Mouse (Mus musculus) skeletal muscle tissue, adult 2 months (tissue): ENCODE results near the gene Clasp2.
"Not testable (repeated sequence)": the region's sequence is repeated elsewhere in the genome, so short reads cannot be mapped to it uniquely, and the experiment has no call there.

Experiments
- DNase-seq: peaks from one replicate; pipeline ENCODE4 v3.0.0-alpha.2; 2012; ENCODE audit warnings: low read depth, low spot score

Gene Clasp2

GRCm38 (mm10) chr9:113815836-113816235 is 74.6 kb downstream of the Clasp2 start:
- no peak for DNase-seq

DNA sequence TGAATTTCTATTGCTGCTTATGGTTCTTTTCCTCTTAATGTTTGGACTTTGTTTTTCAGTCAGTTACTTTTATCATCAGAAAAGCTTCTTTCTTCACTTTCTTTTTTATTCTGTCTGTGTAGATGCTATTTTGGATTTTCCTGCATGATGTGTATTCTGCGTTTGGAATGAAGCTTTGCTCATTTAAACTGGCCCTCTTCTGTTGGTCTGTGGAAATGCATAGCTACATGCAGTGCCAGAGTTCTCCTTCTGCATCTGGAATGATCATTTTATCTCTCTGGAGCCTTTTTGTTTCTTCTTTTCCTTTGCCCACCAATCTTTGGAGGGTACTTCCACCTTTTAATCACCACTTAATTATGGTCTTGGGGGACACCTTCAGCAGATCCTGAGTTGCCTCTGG is 80.9 kb downstream of the Clasp2 start:
- DNase-seq, result no peak

- DNase-seq, result no peak
These were observed 87.4 kb downstream of the Clasp2 start for GRCm38 (mm10) chr9:113828719-113829118.

DNA sequence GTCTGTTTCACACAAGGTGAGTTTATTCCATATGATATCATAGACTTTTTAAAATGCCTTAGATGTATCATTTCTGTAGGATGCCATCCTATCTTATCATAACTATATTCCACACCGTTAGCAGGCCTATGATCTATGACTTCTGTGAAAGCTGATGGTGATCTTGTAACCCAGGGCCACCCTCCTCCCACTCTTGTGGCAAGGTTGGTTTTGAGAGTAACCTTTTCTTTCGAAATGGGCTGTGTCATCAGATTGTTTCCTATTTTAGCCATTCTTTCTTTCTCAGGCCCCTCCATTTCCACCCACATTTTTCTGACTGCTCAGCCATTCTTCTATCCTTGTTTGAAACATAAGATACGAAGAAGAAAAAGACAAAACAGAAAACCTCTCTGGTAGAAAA is 88.9 kb downstream of the Clasp2 start:
- DNase-seq, result no peak

DNA sequence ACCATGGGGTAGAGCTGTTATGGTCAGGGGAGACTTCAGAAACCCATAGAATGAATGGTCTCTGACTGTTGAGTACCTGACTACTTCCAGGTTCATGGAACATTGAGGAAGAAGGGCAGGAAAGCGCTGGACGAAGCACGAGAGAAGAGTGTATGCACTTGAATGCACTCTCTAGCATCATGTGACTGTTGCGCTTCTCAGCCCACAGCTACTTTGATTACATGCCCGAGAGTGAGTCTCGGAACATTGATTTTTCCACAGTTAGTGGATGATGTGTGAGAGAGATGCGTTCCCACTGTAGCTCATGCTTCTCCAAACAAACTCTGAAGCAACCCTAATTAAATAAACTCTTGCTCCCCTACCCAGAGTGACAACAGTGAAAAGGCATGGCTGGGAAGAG is 92.2 kb downstream of the Clasp2 start:
- no peak for DNase-seq

DNA sequence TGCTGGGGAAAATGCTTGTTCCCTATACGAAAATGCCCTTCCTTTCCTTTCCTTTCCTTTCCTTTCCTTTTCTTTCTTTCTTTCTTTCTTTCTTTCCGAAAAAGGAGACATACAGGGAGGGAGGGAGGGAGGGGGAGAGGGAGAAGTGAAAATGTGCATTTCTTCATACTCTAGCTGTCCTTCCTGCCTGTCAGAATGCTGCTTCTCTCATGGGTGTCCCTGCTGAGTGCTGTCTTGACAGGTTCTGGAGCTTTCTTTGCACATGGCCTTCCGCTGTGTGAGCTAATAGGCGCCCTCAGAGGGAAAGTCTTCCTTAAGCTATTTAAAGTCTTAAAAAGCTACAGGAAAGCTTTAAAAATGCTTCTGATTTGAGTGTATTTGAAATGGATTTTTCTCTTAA is 95.7 kb downstream of the Clasp2 start:
- no peak for DNase-seq

- no peak for DNase-seq
These were observed 96.2 kb downstream of the Clasp2 start for GRCm38 (mm10) chr9:113837461-113837860.

- DNase-seq, result no peak
These were observed 102.8 kb downstream of the Clasp2 start for GRCm38 (mm10) chr9:113844029-113844428.

GRCm38 (mm10) chr9:113855441-113855840 is 114.2 kb downstream of the Clasp2 start:
- DNase-seq, result no peak

DNA sequence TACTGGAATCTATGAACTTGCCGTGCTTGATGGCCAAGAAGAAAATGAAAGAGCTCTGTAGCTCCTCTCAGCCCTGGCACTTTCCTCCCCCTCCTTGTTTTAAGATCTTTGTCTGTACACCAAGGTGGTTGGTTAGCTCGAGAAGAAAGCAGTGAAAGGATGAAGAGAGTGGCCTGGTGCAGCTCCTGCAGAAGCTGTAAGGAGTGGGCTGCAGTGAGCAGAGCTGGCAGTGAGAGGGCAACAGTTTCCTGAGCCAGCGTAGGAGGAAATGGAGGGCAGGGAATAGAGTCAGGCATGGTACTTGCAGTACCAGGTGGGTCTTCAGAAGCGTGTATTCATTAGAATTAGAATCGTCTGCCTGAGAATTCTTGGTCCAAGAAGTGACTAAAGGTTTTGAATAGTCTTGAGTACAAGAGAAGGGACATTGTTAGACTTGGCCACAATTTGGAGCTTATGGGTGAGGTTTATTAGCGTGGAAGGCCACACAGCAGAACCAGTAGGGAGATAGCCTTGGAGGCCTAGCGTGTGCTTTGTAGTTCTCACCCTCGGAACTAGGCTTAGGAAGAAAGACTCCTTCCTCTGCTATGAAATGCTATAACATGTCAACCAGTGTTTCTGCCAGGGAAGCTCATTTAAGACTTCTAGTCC is 116.1 kb downstream of the Clasp2 start:
- DNase-seq, result no peak

- DNase-seq, result no peak
These were observed 116.7 kb downstream of the Clasp2 start for GRCm38 (mm10) chr9:113857929-113858440.

GRCm38 (mm10) chr9:113859420-113859819 is 118.1 kb downstream of the Clasp2 start:
- DNase-seq, result peak; percentile 2

DNA sequence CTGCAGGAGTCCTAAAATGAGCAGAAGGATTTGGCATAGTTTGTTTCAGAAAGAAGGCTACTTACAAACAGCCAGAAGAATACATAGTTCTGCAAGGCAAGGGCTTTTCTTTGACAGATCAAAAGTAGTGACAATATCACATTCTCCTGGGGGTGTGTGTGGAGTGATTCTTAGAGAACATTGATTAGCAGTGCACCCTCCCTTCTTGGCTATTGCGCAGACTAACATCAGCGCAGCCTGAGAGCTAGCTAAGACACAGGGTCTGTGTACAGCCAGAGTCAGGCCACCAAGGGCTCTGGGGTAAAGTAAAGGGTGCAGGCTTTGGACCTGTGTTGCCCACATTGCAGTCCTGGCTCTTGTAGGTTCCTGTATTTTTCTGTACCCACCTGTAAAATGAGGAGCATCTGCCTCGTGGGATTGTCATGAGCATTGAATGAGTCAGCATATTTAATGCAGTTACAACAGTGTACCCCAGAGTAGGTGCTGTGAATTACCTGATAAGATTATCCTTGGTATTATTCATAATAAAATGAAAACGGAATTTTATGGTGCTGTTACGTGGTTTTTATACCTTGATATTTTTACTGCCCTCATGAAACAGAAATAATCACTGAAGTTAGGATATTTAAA is 122.2 kb downstream of the Clasp2 start:
- no peak for DNase-seq

DNA sequence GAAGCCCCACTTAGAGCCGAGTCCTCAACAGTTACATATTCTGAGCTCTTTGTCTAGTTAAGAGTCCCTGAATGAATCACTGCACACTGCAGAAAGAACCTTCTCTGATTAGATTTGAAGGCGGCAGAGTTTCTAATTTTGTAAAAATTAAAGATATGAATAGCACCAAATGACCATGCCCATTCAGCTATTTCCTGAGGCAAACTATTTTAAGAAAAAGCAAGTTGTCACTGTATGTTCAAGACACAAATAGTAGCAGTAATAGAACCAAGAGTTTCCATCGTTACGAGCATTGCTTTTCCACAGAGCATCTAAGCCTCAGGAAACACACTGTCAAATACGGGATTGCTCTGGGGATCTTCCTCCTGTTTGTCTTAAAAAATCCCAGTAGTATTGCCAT is 126.7 kb downstream of the Clasp2 start:
- DNase-seq, result no peak

DNA sequence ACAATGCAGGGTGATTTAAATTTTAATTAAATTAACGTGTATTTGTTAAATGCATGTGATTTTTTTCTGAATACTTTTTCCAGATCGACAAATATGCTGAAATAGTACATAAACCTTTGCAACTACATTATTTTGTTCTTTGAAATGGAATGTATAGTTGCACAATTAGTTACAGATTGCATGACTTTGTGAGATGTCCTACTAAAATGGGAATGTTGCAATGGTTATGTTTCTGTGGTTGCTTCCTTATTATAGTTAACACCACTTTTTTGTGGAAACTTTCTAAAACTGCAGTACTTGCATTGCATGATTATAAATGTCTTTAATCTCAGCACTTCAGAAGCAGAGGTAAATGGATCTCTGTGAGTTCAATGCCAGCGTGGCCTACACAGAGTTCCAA is 153.6 kb downstream of the Clasp2 start:
- DNase-seq, result no peak

DNA sequence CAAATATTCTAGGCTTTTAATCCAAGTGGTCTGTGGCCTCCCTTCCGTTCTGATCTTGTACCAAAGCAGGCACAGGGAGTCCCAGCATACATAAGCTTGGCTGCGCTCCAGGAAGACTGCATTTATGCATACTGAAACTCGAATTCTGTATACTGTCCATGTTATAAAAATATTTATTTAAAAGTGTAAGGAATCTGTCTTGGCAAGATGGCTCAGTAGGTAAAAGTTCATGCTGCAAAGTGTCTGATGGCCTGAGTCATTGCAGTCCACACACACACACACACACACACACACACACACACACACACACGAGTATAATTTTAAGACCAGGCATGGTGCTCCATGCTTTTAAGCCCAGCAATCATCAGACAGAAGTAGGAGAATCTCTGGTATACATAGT is 161.9 kb downstream of the Clasp2 start:
- no peak for DNase-seq

DNA sequence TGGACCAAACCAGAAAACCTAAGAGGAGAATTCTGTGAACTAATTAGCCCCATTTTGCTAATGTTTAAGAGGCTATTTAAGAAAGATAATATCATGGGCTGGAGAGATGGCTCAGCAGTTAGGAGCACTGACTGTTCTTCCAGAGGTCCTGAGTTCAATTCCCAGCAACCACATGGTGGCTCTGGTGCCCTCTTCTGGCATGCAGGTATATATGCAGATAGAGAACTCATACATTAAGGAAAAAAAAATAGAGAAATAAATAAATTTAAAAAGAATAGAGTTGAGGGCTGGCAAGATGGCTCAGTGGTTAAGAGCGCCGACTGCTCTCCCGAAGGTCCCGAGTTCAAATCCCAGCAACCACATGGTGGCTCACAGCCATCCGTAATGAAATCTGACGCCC is 163.0 kb downstream of the Clasp2 start:
- not testable (repeated sequence) for DNase-seq

DNA sequence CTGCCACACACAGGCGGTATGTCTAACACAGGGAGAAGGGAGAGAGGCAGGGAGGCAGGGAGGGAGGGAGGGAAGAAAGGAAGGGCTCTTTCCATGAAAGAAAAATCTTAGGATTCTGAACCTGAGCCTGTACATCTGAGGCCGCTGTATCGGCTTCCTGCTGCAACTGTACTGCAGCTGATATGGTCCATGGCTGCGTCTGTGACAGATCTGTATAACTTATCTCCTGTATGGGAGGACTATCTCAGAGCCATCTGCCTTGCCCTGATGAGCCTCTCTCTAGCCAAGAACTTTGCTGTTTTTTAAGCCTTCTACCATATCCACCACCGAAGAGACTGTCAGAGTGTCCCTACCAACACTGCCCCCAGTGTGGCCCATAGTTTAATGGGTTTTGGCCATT is 174.5 kb downstream of the Clasp2 start:
- DNase-seq, result no peak

GRCm38 (mm10) chr9:113922677-113923076 is 181.4 kb downstream of the Clasp2 start:
- DNase-seq, result no peak

- DNase-seq, result no peak
These were observed 183.6 kb downstream of the Clasp2 start for GRCm38 (mm10) chr9:113924883-113925282.

- no peak for DNase-seq
These were observed 187.3 kb downstream of the Clasp2 start for GRCm38 (mm10) chr9:113928591-113928990.

- no peak for DNase-seq
These were observed 188.4 kb downstream of the Clasp2 start for GRCm38 (mm10) chr9:113929676-113930075.
